Mouse (Mus musculus): ENCODE results near the gene Klf12. TPM values are rescaled to one million over a fixed set of nuclear protein-coding genes. Genes with fewer than 3 reads are reported as not detected.
A peak's percentile ranks its signal among the peaks of the same experiment; 100 is the strongest.

Klf12 gene
- polyA plus RNA-seq, 1 experiment from 2014 or later, result 39.7 TPM

DNA sequence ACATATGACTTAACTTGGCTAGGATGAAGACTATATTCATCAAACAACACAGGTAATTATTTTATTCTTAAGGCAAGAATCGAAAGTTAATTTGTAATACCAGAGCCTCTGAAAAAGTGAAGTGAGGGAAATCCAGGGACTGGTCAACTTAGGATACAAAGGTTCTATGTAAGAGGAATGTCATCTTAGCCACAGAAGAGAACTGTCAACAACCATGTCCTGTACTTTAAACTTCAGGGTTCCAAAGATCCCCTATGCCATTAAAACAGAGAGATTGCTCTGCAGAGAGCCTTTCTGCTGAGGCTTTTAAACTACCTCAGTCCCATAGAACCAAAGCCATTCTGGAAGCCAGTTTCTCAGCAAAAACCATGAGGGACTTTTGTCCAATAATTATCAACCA lies 144.1 kb downstream of the Klf12 start:
- Histone ChIP-seq H3K4me2 (ENCODE audit: low read depth, low read length, severe bottlenecking) (no peak overlapping the region), H3K9ac (ENCODE audit: low read length) (no peak overlapping the region), H3K4me3 (ENCODE audit: low read depth, low read length) (no peak overlapping the region), H3K27me3 (ENCODE audit: control insufficient read depth, insufficient read depth, low read length) (no peaks in the 10 kb centered on the region), H3K9me3 (ENCODE audit: control insufficient read depth, low read length) (no peaks in the 10 kb centered on the region), H3K27ac (ENCODE audit: low read depth, low read length) (no peak overlapping the region), H3K36me3 (ENCODE audit: control insufficient read depth, insufficient read depth, low read length) (no peaks in the 10 kb centered on the region), H3K4me1 (replicated peaks; ENCODE audit: control insufficient read depth, insufficient read depth, low read length) (no peaks in the 10 kb centered on the region)
- DNase-seq (ENCODE audit: low spot score), result no peak
- ATAC-seq (replicated peaks; ENCODE audit: low FRiP score), result no peak
- WGBS, result 95% methylated on average over 1 of the region's 1 CpGs

DNA sequence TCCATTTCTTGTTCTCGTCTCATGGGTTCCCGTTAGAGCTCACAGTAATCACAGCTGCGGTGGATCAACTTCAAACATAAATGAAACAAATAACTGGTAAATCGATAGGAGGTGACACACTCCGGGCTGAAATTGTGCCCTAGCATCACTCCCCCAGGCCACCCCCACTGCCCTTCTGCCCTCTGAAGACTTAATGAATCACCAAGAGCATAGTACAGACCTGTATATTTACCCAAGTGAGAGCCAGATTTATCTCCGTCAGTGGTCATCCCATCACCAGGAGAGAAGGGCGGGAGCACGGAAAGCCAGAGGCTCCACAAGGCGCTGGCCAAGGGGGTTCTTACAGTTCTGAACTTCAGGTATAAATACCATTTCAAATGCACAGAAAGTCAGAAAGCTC lies 150.2 kb downstream of the Klf12 start:
- H3K4me3 ChIP-seq (ENCODE audit: low read depth, low read length), result no peak overlapping the region
- no peaks in the 10 kb centered on the region for H3K36me3 ChIP-seq (ENCODE audit: control insufficient read depth, insufficient read depth, low read length)
- H3K4me2 ChIP-seq (ENCODE audit: low read depth, low read length, severe bottlenecking), result no peak overlapping the region
- no peak overlapping the region for H3K9ac ChIP-seq (ENCODE audit: low read length)
- H3K9me3 ChIP-seq (ENCODE audit: control insufficient read depth, low read length), result no peaks in the 10 kb centered on the region
- H3K4me1 ChIP-seq (replicated peaks; ENCODE audit: control insufficient read depth, insufficient read depth, low read length), result no peaks in the 10 kb centered on the region
- no peak overlapping the region for H3K27ac ChIP-seq (ENCODE audit: low read depth, low read length)
- DNase-seq (ENCODE audit: low spot score), result no peak
- WGBS, result 91% methylated on average over 9 of the region's 9 CpGs
- no peak for ATAC-seq (replicated peaks; ENCODE audit: low FRiP score)
- no peaks in the 10 kb centered on the region for H3K27me3 ChIP-seq (ENCODE audit: control insufficient read depth, insufficient read depth, low read length)

DNA sequence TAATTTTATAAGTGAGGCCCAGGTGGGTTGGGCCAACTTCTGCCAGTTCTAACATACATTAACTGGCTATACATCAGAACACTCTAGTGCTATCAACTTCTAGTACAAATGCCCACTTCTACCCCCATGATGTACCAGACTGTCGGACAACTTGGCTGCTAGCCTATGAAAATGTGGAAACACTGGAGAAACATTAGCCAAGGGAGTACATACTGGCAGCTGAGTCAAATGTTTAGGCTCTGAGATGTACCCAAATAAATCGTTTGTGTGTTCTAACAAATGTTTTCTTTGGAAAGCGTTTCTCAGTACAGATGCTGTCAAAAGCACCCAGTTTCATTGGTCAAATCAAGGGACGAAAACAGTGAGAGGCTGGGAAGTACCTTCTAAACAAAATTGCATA lies 152.0 kb downstream of the Klf12 start:
- DNase-seq (ENCODE audit: low spot score), result no peak
- no peaks in the 10 kb centered on the region for H3K9me3 ChIP-seq (ENCODE audit: control insufficient read depth, low read length)
- no peaks in the 10 kb centered on the region for H3K36me3 ChIP-seq (ENCODE audit: control insufficient read depth, insufficient read depth, low read length)
- H3K4me1 ChIP-seq (replicated peaks; ENCODE audit: control insufficient read depth, insufficient read depth, low read length), result no peaks in the 10 kb centered on the region
- no peak overlapping the region for H3K27ac ChIP-seq (ENCODE audit: low read depth, low read length)
- no peak for ATAC-seq (replicated peaks; ENCODE audit: low FRiP score)
- H3K4me2 ChIP-seq (ENCODE audit: low read depth, low read length, severe bottlenecking), result no peak overlapping the region
- no peak overlapping the region for H3K4me3 ChIP-seq (ENCODE audit: low read depth, low read length)
- 91% methylated on average over 4 of the region's 4 CpGs for WGBS
- H3K9ac ChIP-seq (ENCODE audit: low read length), result no peak overlapping the region
- H3K27me3 ChIP-seq (ENCODE audit: control insufficient read depth, insufficient read depth, low read length), result no peaks in the 10 kb centered on the region

DNA sequence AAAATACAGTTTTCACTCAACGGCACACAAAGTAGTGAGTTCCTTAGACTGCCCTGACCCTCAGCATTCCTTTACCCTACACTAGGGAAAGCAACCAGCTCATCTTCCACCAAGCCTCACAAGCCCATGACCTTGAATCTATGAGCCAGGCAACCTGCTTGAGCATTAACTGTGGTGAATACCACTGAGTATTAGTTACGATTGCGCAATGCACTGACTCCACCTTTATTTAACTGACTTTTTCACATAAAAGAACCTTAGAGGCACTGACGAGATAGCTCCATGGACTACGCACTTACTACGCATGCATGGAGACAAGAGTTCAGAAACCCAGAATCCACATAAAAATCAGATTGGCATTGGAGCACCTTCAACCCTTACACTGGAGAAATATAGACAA lies 158.4 kb downstream of the Klf12 start:
- no peak for ATAC-seq (replicated peaks; ENCODE audit: low FRiP score)
- 73% methylated on average over 6 of the region's 6 CpGs for WGBS
- no peaks in the 10 kb centered on the region for H3K9me3 ChIP-seq (ENCODE audit: control insufficient read depth, low read length)

DNA sequence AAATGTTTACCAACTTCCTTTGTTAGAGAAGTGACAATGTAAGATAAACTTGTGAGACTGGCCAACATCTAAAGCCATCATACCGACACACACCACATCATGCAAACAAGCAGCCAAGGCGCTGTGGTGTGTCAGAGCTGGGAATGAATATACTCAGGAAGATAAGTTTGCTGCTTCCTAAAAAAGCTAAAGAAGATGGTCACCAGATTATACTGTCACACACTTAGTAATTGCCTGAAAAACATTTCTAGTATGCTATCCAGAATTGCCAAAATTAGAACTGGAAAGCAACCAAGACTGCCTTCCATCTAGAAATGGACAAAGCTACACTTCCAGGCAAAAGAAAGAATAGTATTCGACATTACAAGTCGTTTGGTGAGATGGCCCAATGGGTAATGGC lies 163.4 kb downstream of the Klf12 start:
- Histone ChIP-seq H3K9me3 (ENCODE audit: control insufficient read depth, low read length) (no peaks in the 10 kb centered on the region), H3K4me2 (ENCODE audit: low read depth, low read length, severe bottlenecking) (no peak overlapping the region), H3K9ac (ENCODE audit: low read length) (no peak overlapping the region), H3K27ac (ENCODE audit: low read depth, low read length) (no peak overlapping the region), H3K27me3 (ENCODE audit: control insufficient read depth, insufficient read depth, low read length) (no peaks in the 10 kb centered on the region), H3K36me3 (ENCODE audit: control insufficient read depth, insufficient read depth, low read length) (no peaks in the 10 kb centered on the region), H3K4me3 (ENCODE audit: low read depth, low read length) (no peak overlapping the region), H3K4me1 (replicated peaks; ENCODE audit: control insufficient read depth, insufficient read depth, low read length) (no peaks in the 10 kb centered on the region)
- 89% methylated on average over 4 of the region's 4 CpGs for WGBS
- DNase-seq (ENCODE audit: low spot score), result no peak
- ATAC-seq (replicated peaks; ENCODE audit: low FRiP score), result no peak

More for the DNA sequence above, 158.4 kb downstream of the Klf12 start:
- Histone ChIP-seq H3K36me3 (ENCODE audit: control insufficient read depth, insufficient read depth, low read length) (no peaks in the 10 kb centered on the region), H3K4me1 (replicated peaks; ENCODE audit: control insufficient read depth, insufficient read depth, low read length) (no peaks in the 10 kb centered on the region), H3K4me3 (ENCODE audit: low read depth, low read length) (no peak overlapping the region), H3K27ac (ENCODE audit: low read depth, low read length) (no peak overlapping the region), H3K27me3 (ENCODE audit: control insufficient read depth, insufficient read depth, low read length) (no peaks in the 10 kb centered on the region), H3K4me2 (ENCODE audit: low read depth, low read length, severe bottlenecking) (no peak overlapping the region), H3K9ac (ENCODE audit: low read length) (no peak overlapping the region)
- no peak for DNase-seq (ENCODE audit: low spot score)

DNA sequence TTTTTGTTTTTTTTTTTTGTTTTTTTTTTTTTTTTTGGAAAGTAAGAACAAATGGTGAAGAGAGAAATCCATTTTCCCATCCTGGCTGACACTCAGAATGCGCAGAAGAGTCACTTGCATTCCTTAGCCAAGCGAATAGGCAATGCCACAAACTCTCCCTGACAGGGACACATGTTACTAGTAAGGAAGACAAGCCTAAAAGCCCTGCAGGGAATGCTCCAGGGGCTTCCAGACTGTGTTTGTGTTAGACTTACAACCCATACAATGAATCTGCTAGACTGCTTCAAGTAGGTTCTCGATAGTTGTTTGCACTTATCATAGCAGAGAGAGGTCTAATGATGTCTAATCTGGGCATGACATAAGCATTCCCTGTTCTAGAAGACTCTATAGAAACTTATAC lies 164.6 kb downstream of the Klf12 start:
- Histone ChIP-seq H3K9me3 (ENCODE audit: control insufficient read depth, low read length) (no peaks in the 10 kb centered on the region), H3K36me3 (ENCODE audit: control insufficient read depth, insufficient read depth, low read length) (no peaks in the 10 kb centered on the region), H3K4me3 (ENCODE audit: low read depth, low read length) (no peak overlapping the region), H3K9ac (ENCODE audit: low read length) (no peak overlapping the region), H3K4me2 (ENCODE audit: low read depth, low read length, severe bottlenecking) (no peak overlapping the region), H3K4me1 (replicated peaks; ENCODE audit: control insufficient read depth, insufficient read depth, low read length) (no peaks in the 10 kb centered on the region), H3K27me3 (ENCODE audit: control insufficient read depth, insufficient read depth, low read length) (no peaks in the 10 kb centered on the region), H3K27ac (ENCODE audit: low read depth, low read length) (no peak overlapping the region)
- no peak for ATAC-seq (replicated peaks; ENCODE audit: low FRiP score)
- no peak for DNase-seq (ENCODE audit: low spot score)
- WGBS, result 85% methylated on average over 3 of the region's 3 CpGs

DNA sequence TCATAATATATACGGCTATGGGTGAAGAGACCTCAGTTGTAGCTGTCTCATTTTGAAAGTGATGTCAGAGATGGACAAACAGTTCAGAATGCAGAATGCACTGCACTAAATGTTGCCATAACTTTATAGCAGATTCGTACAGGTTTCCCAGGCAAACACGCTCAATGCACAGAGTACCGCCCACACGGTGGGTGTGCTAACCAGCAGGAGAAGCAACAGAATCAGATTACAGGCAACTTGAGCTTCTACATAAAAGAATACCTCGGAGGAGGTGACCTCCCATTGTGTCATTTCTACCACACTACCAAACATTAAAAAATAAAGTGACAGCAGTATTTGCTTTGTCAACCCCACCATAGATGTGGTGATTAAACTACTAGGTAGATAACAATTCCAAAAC lies 171.1 kb downstream of the Klf12 start:
- H3K27me3 ChIP-seq (ENCODE audit: control insufficient read depth, insufficient read depth, low read length), result no peaks in the 10 kb centered on the region
- no peaks in the 10 kb centered on the region for H3K9me3 ChIP-seq (ENCODE audit: control insufficient read depth, low read length)
- no peak overlapping the region for H3K4me2 ChIP-seq (ENCODE audit: low read depth, low read length, severe bottlenecking)
- ATAC-seq (replicated peaks; ENCODE audit: low FRiP score) (no peak), DNase-seq (ENCODE audit: low spot score) (no peak)
- no peak overlapping the region for H3K9ac ChIP-seq (ENCODE audit: low read length)
- H3K4me1 ChIP-seq (replicated peaks; ENCODE audit: control insufficient read depth, insufficient read depth, low read length), result peaks cover 6% of the 10 kb centered on the region; the same call in 1 of the 2 replicates
- WGBS, result 32% methylated on average over 6 of the region's 6 CpGs
- no peak overlapping the region for H3K4me3 ChIP-seq (ENCODE audit: low read depth, low read length)
- no peak overlapping the region for H3K27ac ChIP-seq (ENCODE audit: low read depth, low read length)
- H3K36me3 ChIP-seq (ENCODE audit: control insufficient read depth, insufficient read depth, low read length), result no peaks in the 10 kb centered on the region

DNA sequence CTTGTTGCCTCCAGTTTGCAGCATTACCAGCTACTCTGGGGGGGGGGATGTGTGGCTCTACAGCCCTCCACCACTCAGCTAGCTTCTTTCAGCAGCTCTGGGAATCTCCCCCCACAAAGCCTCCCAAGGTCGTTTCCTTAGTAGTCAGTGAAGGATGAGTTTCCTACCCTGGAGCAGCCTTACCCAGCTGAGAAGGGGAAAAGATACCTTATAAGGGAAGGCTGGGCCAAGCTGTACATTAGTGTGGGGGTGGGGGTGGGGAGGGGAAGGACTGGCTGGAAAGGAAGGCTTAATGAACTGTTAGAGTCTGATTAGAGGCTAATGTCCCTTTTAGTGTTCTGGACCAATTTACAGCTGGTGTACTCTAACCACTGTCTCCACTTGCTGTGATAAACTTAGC lies 172.7 kb downstream of the Klf12 start:
- Histone ChIP-seq H3K36me3 (ENCODE audit: control insufficient read depth, insufficient read depth, low read length) (no peaks in the 10 kb centered on the region), H3K4me3 (ENCODE audit: low read depth, low read length) (no peak overlapping the region), H3K27ac (ENCODE audit: low read depth, low read length) (no peak overlapping the region), H3K27me3 (ENCODE audit: control insufficient read depth, insufficient read depth, low read length) (no peaks in the 10 kb centered on the region), H3K9me3 (ENCODE audit: control insufficient read depth, low read length) (no peaks in the 10 kb centered on the region), H3K4me2 (ENCODE audit: low read depth, low read length, severe bottlenecking) (no peak overlapping the region), H3K4me1 (replicated peaks; ENCODE audit: control insufficient read depth, insufficient read depth, low read length) (peaks cover 8% of the 10 kb centered on the region; the same call in 1 of the 2 replicates), H3K9ac (ENCODE audit: low read length) (no peak overlapping the region)
- DNase-seq (ENCODE audit: low spot score) (no peak), ATAC-seq (replicated peaks; ENCODE audit: low FRiP score) (0 out of 2 replicates have a peak, but pooled peaks have one; percentile 26)
- 5% methylated on average over 1 of the region's 1 CpGs for WGBS

DNA sequence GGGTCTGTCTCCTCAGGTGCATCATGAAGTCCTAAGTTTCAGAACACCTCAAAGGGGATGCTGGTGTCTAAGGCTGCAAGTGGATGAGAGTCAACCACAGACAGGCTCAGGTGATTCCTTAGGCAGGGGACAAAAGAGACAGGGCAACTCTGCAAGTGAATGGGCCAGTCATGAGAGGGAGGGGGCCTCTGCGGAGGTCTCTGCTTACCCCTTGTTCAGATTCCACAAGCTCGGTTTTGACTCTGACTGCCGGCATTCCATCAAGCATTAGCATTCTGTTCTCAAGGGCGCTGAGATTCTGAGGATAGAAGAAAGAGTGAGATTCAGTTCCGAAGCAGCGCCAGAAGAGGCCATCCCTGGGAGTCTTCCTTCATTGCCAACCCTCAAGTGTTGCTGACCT lies 174.9 kb downstream of the Klf12 start:
- no peaks in the 10 kb centered on the region for H3K27me3 ChIP-seq (ENCODE audit: control insufficient read depth, insufficient read depth, low read length)
- 12% methylated on average over 6 of the region's 6 CpGs for WGBS

More for the DNA sequence above, 174.9 kb downstream of the Klf12 start:
- ATAC-seq (replicated peaks; ENCODE audit: low FRiP score) (no peak), DNase-seq (ENCODE audit: low spot score) (no peak)
- Histone ChIP-seq H3K27ac (ENCODE audit: low read depth, low read length) (no peak overlapping the region), H3K9ac (ENCODE audit: low read length) (no peak overlapping the region), H3K4me2 (ENCODE audit: low read depth, low read length, severe bottlenecking) (no peak overlapping the region), H3K4me1 (replicated peaks; ENCODE audit: control insufficient read depth, insufficient read depth, low read length) (peaks cover 8% of the 10 kb centered on the region; the same call in 1 of the 2 replicates), H3K9me3 (ENCODE audit: control insufficient read depth, low read length) (no peaks in the 10 kb centered on the region), H3K4me3 (ENCODE audit: low read depth, low read length) (no peak overlapping the region), H3K36me3 (ENCODE audit: control insufficient read depth, insufficient read depth, low read length) (no peaks in the 10 kb centered on the region)
